8 mouse cellular contexts compared by ENCODE assay signal in the genomic region with DNA sequence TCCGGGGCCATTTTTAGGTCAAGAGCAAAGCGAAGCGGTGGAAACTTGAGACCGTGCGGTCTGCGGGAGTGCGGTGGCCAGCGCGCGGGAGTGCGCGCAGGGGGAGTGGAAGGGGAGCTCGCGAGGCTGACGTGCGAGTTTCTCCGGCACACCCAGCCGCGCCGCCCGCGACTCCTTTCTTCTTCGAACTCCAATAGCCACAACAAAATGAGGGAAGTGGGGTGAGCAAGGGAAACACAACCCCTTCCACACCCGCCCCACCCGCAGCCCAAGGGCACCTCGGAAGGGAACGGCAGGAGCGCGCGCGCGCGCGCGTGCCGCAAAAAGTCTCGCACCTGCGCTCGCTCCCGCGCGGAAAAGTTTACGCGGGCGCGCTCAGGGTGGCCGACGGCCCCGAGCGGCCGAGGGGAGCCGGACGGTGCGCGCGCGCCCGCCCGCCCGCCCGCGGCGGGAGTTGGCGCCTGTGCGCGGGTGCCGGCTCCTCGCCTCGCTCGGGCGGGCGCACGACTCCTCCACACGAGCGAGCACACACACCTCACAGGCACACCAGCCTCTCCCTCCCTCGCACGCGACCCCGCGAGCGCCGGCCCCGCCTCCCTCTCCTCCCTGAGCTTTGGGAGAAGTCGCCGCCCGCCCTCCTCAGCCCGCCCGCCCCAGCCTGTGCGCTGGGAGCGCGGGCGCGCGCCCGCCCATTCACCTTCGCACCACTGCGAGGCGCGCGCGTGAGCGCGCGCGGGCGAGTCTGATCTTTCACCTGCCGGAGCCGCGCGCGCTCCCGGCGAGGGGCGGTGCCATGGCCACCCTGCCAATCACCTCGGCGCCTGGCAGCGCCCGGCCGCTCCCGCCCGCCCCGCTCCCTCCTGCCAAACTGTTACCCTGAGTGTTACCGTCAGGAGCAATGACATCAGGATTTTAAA.
DNase-seq lines count a peak whose midpoint lies in the region; ATAC-seq and TF ChIP-seq lines count a peak whose summit lies in the region.

No protein-coding gene starts in this region.

- peak overlapping the region; percentile 65 for H3K9ac ChIP-seq in ES-Bruce4 (ENCODE audit: low read depth, poor library complexity, severe bottlenecking)
- H3K9ac ChIP-seq in forebrain, embryonic 12.5 days = peak overlapping the region; percentile 71

- no peaks in the 10 kb centered on the region for H3K27me3 ChIP-seq in ES-Bruce4 (ENCODE audit: control insufficient read depth, insufficient read depth, low read length, poor library complexity, severe bottlenecking)
- H3K27me3 ChIP-seq in forebrain, embryonic 12.5 days = peaks cover 84% of the 10 kb centered on the region

- no peak for TF ChIP-seq CTCF in ES-Bruce4 (IDR thresholded peaks at IDR 0.05; ENCODE audit: low read depth, low read length)

- peak; percentile 75 to 78 for DNase-seq in heart, postnatal 36 days
- DNase-seq in left cerebral cortex, adult 11 months (ENCODE audit: low spot score) = peak; percentile 23
- DNase-seq in right cerebral cortex, postnatal 10 days (ENCODE audit: low spot score in 2 of 2) = peak; percentile 62 to 69
- DNase-seq in urinary bladder, adult 2 months (ENCODE audit: low spot score) = peak; percentile 69

- no peak for TF ChIP-seq EP300 in ES-Bruce4 (IDR thresholded peaks at IDR 0.05; ENCODE audit: insufficient read depth, low read depth, low read length)

- no peak for TF ChIP-seq POLR2A in ES-Bruce4 (IDR thresholded peaks at IDR 0.05; ENCODE audit: insufficient read depth, low read length)

- H3K4me3 ChIP-seq in ES-Bruce4 (ENCODE audit: low read depth, low read length) = peak overlapping the region; percentile 69
- peak overlapping the region; percentile 87 for H3K4me3 ChIP-seq in brown adipose tissue, adult 24 weeks (ENCODE audit: insufficient read depth, low read depth, low read length)
- H3K4me3 ChIP-seq in forebrain, embryonic 12.5 days (replicated peaks) = peak overlapping the region; percentile 59

- H3K4me1 ChIP-seq in ES-Bruce4 (ENCODE audit: control insufficient read depth, insufficient read depth, low read length) = peaks cover 1% of the 10 kb centered on the region
- H3K4me1 ChIP-seq in brown adipose tissue, adult 24 weeks (ENCODE audit: control insufficient read depth, insufficient read depth, insufficient read length, low read length) = peaks cover 23% of the 10 kb centered on the region
- H3K4me1 ChIP-seq in forebrain, embryonic 12.5 days = peaks cover 16% of the 10 kb centered on the region

- intact Hi-C loops in heart, postnatal 36 days (cut with DNase I) = no loop called here

- peak; percentile 84 for ATAC-seq in forebrain, embryonic 12.5 days (ENCODE audit: low FRiP score)
- peak; percentile 79 for ATAC-seq in megakaryocyte, adult 5-6 weeks (ENCODE audit: poor library complexity, severe bottlenecking)

- H3K36me3 ChIP-seq in ES-Bruce4 (ENCODE audit: control insufficient read depth, insufficient read depth, low read length, poor library complexity, severe bottlenecking) = no peaks in the 10 kb centered on the region
- no peaks in the 10 kb centered on the region for H3K36me3 ChIP-seq in forebrain, embryonic 12.5 days (replicated peaks)

- WGBS in forebrain, embryonic 12.5 days = under 1% methylated on average over 98 of the region's 123 CpGs

- H3K27ac ChIP-seq in ES-Bruce4 (ENCODE audit: insufficient read depth, low read length) = no peak overlapping the region
- peak overlapping the region; percentile 65 for H3K27ac ChIP-seq in brown adipose tissue, adult 24 weeks (replicated peaks; ENCODE audit: low read depth, low read length)
- peak overlapping the region; percentile 53; the same call in 1 of the 2 replicates for H3K27ac ChIP-seq in forebrain, embryonic 12.5 days

- H3K9me3 ChIP-seq in ES-Bruce4 (replicated peaks; ENCODE audit: control insufficient read depth, insufficient read depth, low read length, poor library complexity, severe bottlenecking) = no peaks in the 10 kb centered on the region
- H3K9me3 ChIP-seq in forebrain, embryonic 12.5 days = no peaks in the 10 kb centered on the region

- peak overlapping the region; percentile 95 for H3K4me2 ChIP-seq in forebrain, embryonic 12.5 days

Comparison
In these comparisons a context has a peak if more than half of its experiments do, and no peak if none do; other contexts are left out.
1. DNase-seq: peak in every context shown above with its lines; median percentile 76 in heart, postnatal 36 days; 69 in urinary bladder, adult 2 months; 66 in right cerebral cortex, postnatal 10 days; 23 in left cerebral cortex, adult 11 months.